Mouse (Mus musculus): ENCODE data around the gene Nxpe4.

DNA sequence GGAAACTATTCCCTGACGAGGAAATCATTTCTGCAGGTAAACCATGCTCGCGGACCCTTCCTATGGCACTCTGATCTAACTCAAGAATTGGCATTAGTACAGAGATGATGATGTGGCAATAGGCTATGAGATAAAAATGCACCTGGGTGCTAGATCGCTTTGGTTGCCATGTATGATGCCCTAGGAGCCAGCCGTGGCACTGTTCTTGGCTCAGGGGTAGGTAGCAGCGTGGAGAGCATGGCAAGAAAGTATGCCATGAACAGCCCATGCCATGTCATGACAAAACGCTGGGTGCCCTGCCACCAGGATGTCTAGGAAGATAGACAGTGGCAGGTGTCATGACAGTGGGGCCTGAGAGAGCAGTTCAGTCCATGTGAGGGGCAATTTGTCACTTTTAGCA is 265.4 kb downstream of the Nxpe4 start:
- TF ChIP-seq POLR2A (IDR thresholded peaks at IDR 0.05; ENCODE audit: borderline replicate concordance, control insufficient read depth, low read depth, low read length): no peak
- TF ChIP-seq CTCF (IDR thresholded peaks at IDR 0.05; ENCODE audit: control insufficient read depth, insufficient read depth, low read length): no peak

Data from bone marrow, adult 2 months (tissue).